Comparison of ENCODE assay signal across 8 mouse cellular contexts in the genomic region with DNA sequence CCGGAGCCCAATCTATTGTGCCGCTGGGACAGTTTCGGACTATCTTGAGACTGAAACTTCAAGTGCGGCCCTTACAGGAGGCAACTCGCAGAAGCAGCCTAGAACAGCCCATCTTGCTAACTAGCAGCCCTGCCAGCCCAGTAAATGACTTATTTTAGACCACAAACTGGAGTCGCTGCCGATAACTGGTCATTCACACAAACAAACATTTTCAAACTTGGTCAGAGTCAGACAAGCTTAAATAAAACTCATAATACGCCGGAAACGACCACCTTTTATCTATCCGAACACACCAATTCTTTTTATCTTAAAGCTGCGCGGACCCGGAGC. TPM values are rescaled to one million over a fixed set of nuclear protein-coding genes. Genes with fewer than 3 reads are reported as not detected.
DNase-seq lines count a peak whose midpoint lies in the region; ATAC-seq lines count a peak whose summit lies in the region.

No protein-coding gene starts in this region.

- peaks cover 54% of the 10 kb centered on the region for H3K4me1 ChIP-seq in embryonic facial prominence, embryonic 10.5 days
- peaks cover 14% of the 10 kb centered on the region; the same call in 1 of the 2 replicates for H3K4me1 ChIP-seq in intestine, embryonic 15.5 days (replicated peaks)
- H3K4me1 ChIP-seq in midbrain, embryonic 15.5 days = peaks cover 46% of the 10 kb centered on the region

- H3K4me3 ChIP-seq in embryonic facial prominence, embryonic 10.5 days = peak overlapping the region; percentile 81
- peak overlapping the region; percentile 44 for H3K4me3 ChIP-seq in intestine, embryonic 15.5 days (replicated peaks)
- peak overlapping the region; percentile 54 for H3K4me3 ChIP-seq in midbrain, embryonic 15.5 days

- no peaks in the 10 kb centered on the region for H3K36me3 ChIP-seq in embryonic facial prominence, embryonic 10.5 days (replicated peaks)
- H3K36me3 ChIP-seq in intestine, embryonic 15.5 days = no peaks in the 10 kb centered on the region
- no peaks in the 10 kb centered on the region for H3K36me3 ChIP-seq in midbrain, embryonic 15.5 days (replicated peaks)

- peak overlapping the region; percentile 45 for H3K9ac ChIP-seq in intestine, embryonic 15.5 days
- H3K9ac ChIP-seq in midbrain, embryonic 15.5 days = peak overlapping the region; percentile 64

- H3K27me3 ChIP-seq in embryonic facial prominence, embryonic 10.5 days (replicated peaks; ENCODE audit: low read depth, poor library complexity, severe bottlenecking) = peaks cover 37% of the 10 kb centered on the region
- H3K27me3 ChIP-seq in intestine, embryonic 15.5 days (replicated peaks) = peaks cover 26% of the 10 kb centered on the region
- peaks cover 22% of the 10 kb centered on the region for H3K27me3 ChIP-seq in midbrain, embryonic 15.5 days (replicated peaks)

- H3K27ac ChIP-seq in embryonic facial prominence, embryonic 10.5 days (replicated peaks) = peak overlapping the region; percentile 95
- peak overlapping the region; percentile 9 for H3K27ac ChIP-seq in intestine, embryonic 15.5 days
- peak overlapping the region; percentile 77 for H3K27ac ChIP-seq in midbrain, embryonic 15.5 days

- peak overlapping the region; percentile 100 for H3K4me2 ChIP-seq in intestine, embryonic 15.5 days (replicated peaks)
- peak overlapping the region; percentile 99 for H3K4me2 ChIP-seq in midbrain, embryonic 15.5 days

- DNase-seq in kidney, adult 9 months = peak; percentile 23
- no peak for DNase-seq in kidney, adult 11 months
- DNase-seq in embryonic facial prominence, embryonic 10.5 days (ENCODE audit: low spot score) = no peak
- DNase-seq in right cerebral cortex, adult 2 months (ENCODE audit: low spot score in 2 of 2) = no peak
- DNase-seq in cerebellum, postnatal 4 days (ENCODE audit: low spot score in 2 of 2) = no peak
- no peak for DNase-seq in thymus, postnatal 36 days

- H3K9me3 ChIP-seq in embryonic facial prominence, embryonic 10.5 days = no peaks in the 10 kb centered on the region
- H3K9me3 ChIP-seq in intestine, embryonic 15.5 days = no peaks in the 10 kb centered on the region
- H3K9me3 ChIP-seq in midbrain, embryonic 15.5 days = no peaks in the 10 kb centered on the region

- 1% methylated on average over 14 of the region's 14 CpGs for WGBS in embryonic facial prominence, embryonic 10.5 days
- WGBS in intestine, embryonic 15.5 days = 3% methylated on average over 14 of the region's 14 CpGs
- WGBS in midbrain, embryonic 15.5 days = under 1% methylated on average over 14 of the region's 14 CpGs

- ATAC-seq in intestine, embryonic 15.5 days = 0 out of 2 replicates have a peak, but pooled peaks have one; percentile 15
- no peak for ATAC-seq in midbrain, embryonic 15.5 days (replicated peaks)

RNA-seq across cellular contexts. Expression of gene Sox6, which starts 7.2 kb away (rescaled TPM):
- polyA plus RNA-seq in embryonic facial prominence, embryonic 10.5 days (2016; fragmentation: Nextera tagmentation; extraction: Ambion mirVana) = 22.7 and 25.5 TPM in 2 replicates
- polyA plus RNA-seq in intestine, embryonic 15.5 days (2015; fragmentation: Nextera tagmentation; extraction: Ambion mirVana) = 36.1 and 40.1 TPM in 2 replicates
- polyA plus RNA-seq in midbrain, embryonic 15.5 days (2015; fragmentation: Nextera tagmentation; extraction: Ambion mirVana) = 51.7 and 51.8 TPM in 2 replicates

RNA-seq across cellular contexts. Expression of gene 1110004F10Rik, which starts 7.8 kb away (rescaled TPM):
- 339 and 344 TPM in 2 replicates for polyA plus RNA-seq in embryonic facial prominence, embryonic 10.5 days (2016; fragmentation: Nextera tagmentation; extraction: Ambion mirVana)
- polyA plus RNA-seq in intestine, embryonic 15.5 days (2015; fragmentation: Nextera tagmentation; extraction: Ambion mirVana) = 207 and 217 TPM in 2 replicates
- 313 and 320 TPM in 2 replicates for polyA plus RNA-seq in midbrain, embryonic 15.5 days (2015; fragmentation: Nextera tagmentation; extraction: Ambion mirVana)

RNA-seq across cellular contexts. Expression of gene Gm4353, which starts 53.1 kb away (rescaled TPM):
- polyA plus RNA-seq in embryonic facial prominence, embryonic 10.5 days (2016; fragmentation: Nextera tagmentation; extraction: Ambion mirVana) = 1.3 and 1.4 TPM in 2 replicates
- 0.44 and 0.62 TPM in 2 replicates for polyA plus RNA-seq in intestine, embryonic 15.5 days (2015; fragmentation: Nextera tagmentation; extraction: Ambion mirVana)
- 1.0 and 1.3 TPM in 2 replicates for polyA plus RNA-seq in midbrain, embryonic 15.5 days (2015; fragmentation: Nextera tagmentation; extraction: Ambion mirVana)

Comparison
In these comparisons a context has a peak if more than half of its experiments do, and no peak if none do; other contexts are left out.
1. H3K27ac ChIP-seq: peak in every context shown above with its lines; median percentile 95 in embryonic facial prominence, embryonic 10.5 days; 77 in midbrain, embryonic 15.5 days; 9 in intestine, embryonic 15.5 days.